Mouse (Mus musculus): ENCODE measurements around the gene Depdc1a. TPM values are rescaled to one million over a fixed set of nuclear protein-coding genes. Genes with fewer than 3 reads are reported as not detected.

Depdc1a gene
- total and polyA plus RNA-seq, 2 experiments from 2014 or later, result 2.4 to 2.8 TPM

GRCm38 (mm10) chr3:159548303-159548702 is 53.1 kb downstream of the Depdc1a start:
- H3K27me3 ChIP-seq (ENCODE audit: insufficient read depth, low read length), result no peaks in the 10 kb centered on the region
- H3K4me1 ChIP-seq (ENCODE audit: insufficient read depth, low read length), result no peaks in the 10 kb centered on the region
- H3K4me2 ChIP-seq (ENCODE audit: low read depth, low read length), result no peak overlapping the region
- WGBS, result 77% methylated on average over 3 of the region's 3 CpGs
- peak; percentile 77 for DNase-seq (ENCODE audit: low spot score)
- no peak overlapping the region for H3K4me3 ChIP-seq (ENCODE audit: low read length)
- no peak overlapping the region for H3K9ac ChIP-seq (replicated peaks; ENCODE audit: low read length)
- 0 out of 2 replicates have a peak, but pooled peaks have one; percentile 53 for ATAC-seq
- no peak overlapping the region for H3K27ac ChIP-seq
- H3K36me3 ChIP-seq (ENCODE audit: insufficient read depth, low read length), result no peaks in the 10 kb centered on the region
- no peaks in the 10 kb centered on the region for H3K9me3 ChIP-seq (ENCODE audit: low read length)
- TF ChIP-seq CTCF (IDR thresholded peaks at IDR 0.05; ENCODE audit: low read depth), result peak; percentile 65

- Histone ChIP-seq H3K27ac (no peak overlapping the region), H3K4me1 (ENCODE audit: insufficient read depth, low read length) (no peaks in the 10 kb centered on the region), H3K9ac (replicated peaks; ENCODE audit: low read length) (no peak overlapping the region), H3K4me2 (ENCODE audit: low read depth, low read length) (no peak overlapping the region), H3K27me3 (ENCODE audit: insufficient read depth, low read length) (no peaks in the 10 kb centered on the region), H3K36me3 (ENCODE audit: insufficient read depth, low read length) (no peaks in the 10 kb centered on the region), H3K4me3 (ENCODE audit: low read length) (no peak overlapping the region), H3K9me3 (ENCODE audit: low read length) (no peaks in the 10 kb centered on the region)
- no peak for ATAC-seq
- no peak for DNase-seq (ENCODE audit: low spot score)
- TF ChIP-seq CTCF (IDR thresholded peaks at IDR 0.05; ENCODE audit: low read depth), result no peak
Observed at GRCm38 (mm10) chr3:159550224-159550623, 55.0 kb downstream of the Depdc1a start.

Other genes with a start within 250 kb of the Depdc1a start
- gene Rpe65, start 103.7 kb downstream of the Depdc1a start, total RNA-seq (2014; rRNA removed), result not detected in 2 replicates
- not detected in 2 replicates for gene Rpe65, start 103.7 kb downstream of the Depdc1a start, polyA plus RNA-seq (2015; fragmentation: Nextera tagmentation; extraction: Ambion mirVana)